Mouse (Mus musculus): ENCODE measurements around the gene Tigar. TPM values are rescaled to one million over a fixed set of nuclear protein-coding genes. Genes with fewer than 3 reads are reported as not detected.
A peak's percentile ranks its signal among the peaks of the same experiment; 100 is the strongest.

The Tigar gene
- polyA plus RNA-seq, 1 experiment from 2014 or later: 2.8 TPM

GRCm38 (mm10) chr6:127063915-127064314 is 45.4 kb downstream of the Tigar start:
- Histone ChIP-seq H3K27ac (ENCODE audit: low read length) (no peak overlapping the region), H3K4me1 (replicated peaks; ENCODE audit: control insufficient read depth, insufficient read depth, low read length) (peaks cover 2% of the 10 kb centered on the region; the same call in 1 of the 2 replicates), H3K36me3 (ENCODE audit: control insufficient read depth, insufficient read depth, low read length) (no peaks in the 10 kb centered on the region), H3K4me3 (ENCODE audit: low read length) (no peak overlapping the region), H3K27me3 (ENCODE audit: control insufficient read depth, insufficient read depth, low read depth, low read length) (no peaks in the 10 kb centered on the region), H3K9me3 (ENCODE audit: control insufficient read depth, low read length) (no peaks in the 10 kb centered on the region), H3K4me2 (ENCODE audit: low read depth, low read length) (no peak overlapping the region), H3K9ac (ENCODE audit: low read length) (no peak overlapping the region)
- no peak for ATAC-seq (ENCODE audit: low read depth)
- WGBS: 70% methylated on average over 3 of the region's 3 CpGs

GRCm38 (mm10) chr6:127059975-127060374 is 49.4 kb downstream of the Tigar start:
- H3K27me3 ChIP-seq (ENCODE audit: control insufficient read depth, insufficient read depth, low read depth, low read length): no peaks in the 10 kb centered on the region
- peaks cover 2% of the 10 kb centered on the region; the same call in 1 of the 2 replicates for H3K4me1 ChIP-seq (replicated peaks; ENCODE audit: control insufficient read depth, insufficient read depth, low read length)
- no peak overlapping the region for H3K4me3 ChIP-seq (ENCODE audit: low read length)
- 74% methylated on average over 4 of the region's 4 CpGs for WGBS
- no peaks in the 10 kb centered on the region for H3K9me3 ChIP-seq (ENCODE audit: control insufficient read depth, low read length)
- H3K4me2 ChIP-seq (ENCODE audit: low read depth, low read length): no peak overlapping the region
- H3K27ac ChIP-seq (ENCODE audit: low read length): no peak overlapping the region
- no peak overlapping the region for H3K9ac ChIP-seq (ENCODE audit: low read length)
- no peaks in the 10 kb centered on the region for H3K36me3 ChIP-seq (ENCODE audit: control insufficient read depth, insufficient read depth, low read length)
- no peak for ATAC-seq (ENCODE audit: low read depth)

- Histone ChIP-seq H3K9ac (ENCODE audit: low read length) (no peak overlapping the region), H3K27me3 (ENCODE audit: control insufficient read depth, insufficient read depth, low read depth, low read length) (no peaks in the 10 kb centered on the region), H3K9me3 (ENCODE audit: control insufficient read depth, low read length) (no peaks in the 10 kb centered on the region), H3K4me3 (ENCODE audit: low read length) (no peak overlapping the region), H3K4me2 (ENCODE audit: low read depth, low read length) (no peak overlapping the region), H3K36me3 (ENCODE audit: control insufficient read depth, insufficient read depth, low read length) (no peaks in the 10 kb centered on the region), H3K4me1 (replicated peaks; ENCODE audit: control insufficient read depth, insufficient read depth, low read length) (no peaks in the 10 kb centered on the region), H3K27ac (ENCODE audit: low read length) (no peak overlapping the region)
- 41% methylated on average over 12 of the region's 12 CpGs for WGBS
- no peak for ATAC-seq (ENCODE audit: low read depth)
These were observed 52.3 kb downstream of the Tigar start for GRCm38 (mm10) chr6:127056990-127057588.

GRCm38 (mm10) chr6:127050847-127051246 is 58.5 kb downstream of the Tigar start:
- no peak for ATAC-seq (ENCODE audit: low read depth)
- Histone ChIP-seq H3K27ac (ENCODE audit: low read length) (no peak overlapping the region), H3K4me3 (ENCODE audit: low read length) (no peak overlapping the region), H3K36me3 (ENCODE audit: control insufficient read depth, insufficient read depth, low read length) (no peaks in the 10 kb centered on the region), H3K9me3 (ENCODE audit: control insufficient read depth, low read length) (no peaks in the 10 kb centered on the region), H3K4me2 (ENCODE audit: low read depth, low read length) (no peak overlapping the region), H3K27me3 (ENCODE audit: control insufficient read depth, insufficient read depth, low read depth, low read length) (no peaks in the 10 kb centered on the region), H3K9ac (ENCODE audit: low read length) (no peak overlapping the region), H3K4me1 (replicated peaks; ENCODE audit: control insufficient read depth, insufficient read depth, low read length) (no peaks in the 10 kb centered on the region)
- 75% methylated on average over 4 of the region's 4 CpGs for WGBS

GRCm38 (mm10) chr6:127044909-127045308 is 64.4 kb downstream of the Tigar start:
- Histone ChIP-seq H3K4me2 (ENCODE audit: low read depth, low read length) (no peak overlapping the region), H3K9ac (ENCODE audit: low read length) (no peak overlapping the region), H3K27me3 (ENCODE audit: control insufficient read depth, insufficient read depth, low read depth, low read length) (no peaks in the 10 kb centered on the region), H3K4me3 (ENCODE audit: low read length) (no peak overlapping the region), H3K9me3 (ENCODE audit: control insufficient read depth, low read length) (no peaks in the 10 kb centered on the region), H3K4me1 (replicated peaks; ENCODE audit: control insufficient read depth, insufficient read depth, low read length) (peaks cover 7% of the 10 kb centered on the region; the same call in 1 of the 2 replicates), H3K36me3 (ENCODE audit: control insufficient read depth, insufficient read depth, low read length) (no peaks in the 10 kb centered on the region), H3K27ac (ENCODE audit: low read length) (no peak overlapping the region)
- 32% methylated on average over 6 of the region's 6 CpGs for WGBS
- peak; percentile 91 for ATAC-seq (ENCODE audit: low read depth)

Other genes starting within 250 kb of the Tigar start
- gene Dyrk4, start 187.7 kb downstream of the Tigar start, polyA plus RNA-seq (2015; fragmentation: Nextera tagmentation; extraction: Ambion mirVana): 0.19 and 0.21 TPM in 2 replicates
- 61.1 and 64.9 TPM in 2 replicates for gene Rad51ap1, start 170.0 kb downstream of the Tigar start, polyA plus RNA-seq (2015; fragmentation: Nextera tagmentation; extraction: Ambion mirVana)
- gene D6Wsu163e, start 169.6 kb downstream of the Tigar start, polyA plus RNA-seq (2015; fragmentation: Nextera tagmentation; extraction: Ambion mirVana): 19.4 and 20.1 TPM in 2 replicates
- 0.04 and 0.09 TPM in 2 replicates for gene Fgf6, start 94.0 kb downstream of the Tigar start, polyA plus RNA-seq (2015; fragmentation: Nextera tagmentation; extraction: Ambion mirVana)
- gene Fgf23, start 36.7 kb downstream of the Tigar start, polyA plus RNA-seq (2015; fragmentation: Nextera tagmentation; extraction: Ambion mirVana): not detected in 2 replicates
- 458 and 500 TPM in 2 replicates for gene Ccnd2, start 42.6 kb upstream of the Tigar start, polyA plus RNA-seq (2015; fragmentation: Nextera tagmentation; extraction: Ambion mirVana)